Mouse (Mus musculus) heart, postnatal 10 days (tissue): ENCODE measurements around the gene Hmx1. TPM values are rescaled to one million over a fixed set of nuclear protein-coding genes. Genes with fewer than 3 reads are reported as not detected.
A peak's percentile ranks its signal among the peaks of the same experiment; 100 is the strongest.

ENCODE experiments used
- DNase-seq, 2 experiments: peaks; one replicate each; pipeline ENCODE4 v3.0.0; 2021
- intact Hi-C: fragments of 180-260 bp; cut with DNase I; formaldehyde crosslinking; loops from one replicate; pipeline ENCODE4 v1.15.1; 2025
- total RNA-seq, 2 experiments: library from RNA; stranded (reverse); gene quantifications; 2 replicates each; pipeline ENCODE4 v1.2.3; 2021

Hmx1 gene
- not detected for total RNA-seq

DNA sequence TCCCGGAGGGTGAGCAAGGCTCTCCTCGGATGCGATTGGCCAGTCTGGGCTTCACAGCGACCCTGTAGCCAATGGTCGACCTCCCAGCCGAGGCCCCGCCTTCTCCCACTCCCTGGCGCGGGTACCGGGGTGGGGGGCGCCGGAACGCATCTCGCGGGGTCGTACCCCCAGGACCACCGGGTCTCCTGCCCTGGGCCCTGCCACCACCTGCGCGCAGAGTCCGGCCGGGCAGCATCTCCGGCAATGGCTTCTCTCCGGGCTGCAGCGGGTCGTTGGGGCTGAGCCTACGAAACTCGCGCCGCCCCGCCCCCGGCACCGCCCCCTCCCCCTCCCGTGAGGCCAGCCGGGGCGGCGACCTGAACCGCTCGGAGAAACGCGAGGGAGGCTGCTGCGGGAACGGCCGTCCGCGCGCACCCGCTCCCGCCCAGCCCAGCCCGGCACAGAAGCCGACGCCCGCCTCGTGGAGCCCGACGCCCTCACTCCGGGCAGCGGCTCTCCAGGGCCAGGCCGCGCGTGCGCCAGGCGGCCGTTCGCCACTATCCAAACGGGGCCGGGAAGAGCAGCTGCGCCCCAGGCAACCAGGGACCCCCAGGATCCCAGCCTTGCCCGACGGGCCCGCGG, at the start of gene Hmx1:
Gene Hmx1, plus strand, starts transcription at position 618 of the 621 bp plus-strand sequence.
- intact Hi-C loops, result no loop called here
- DNase-seq, result peak in 1 of 2 experiments; percentile 23

DNA sequence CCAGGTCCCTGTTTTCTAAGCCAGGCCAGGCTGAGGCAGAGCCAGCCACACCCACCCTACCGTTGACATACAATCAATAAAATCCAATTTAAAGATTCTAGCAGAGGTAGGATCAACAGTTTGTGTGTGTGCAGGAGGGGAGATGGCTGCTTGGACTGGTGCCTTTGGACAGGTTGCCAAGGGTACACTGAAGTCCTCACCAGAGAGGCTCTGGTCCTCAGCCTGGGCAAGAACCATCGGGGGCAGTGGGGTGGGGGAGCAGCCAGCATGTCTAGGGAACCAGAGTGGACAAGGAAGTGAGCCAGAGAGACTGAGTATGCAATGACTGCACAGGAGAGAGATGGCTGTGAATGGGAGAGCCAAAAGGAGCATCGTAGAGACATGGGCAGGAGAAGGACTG, 43.8 kb upstream of the Hmx1 start:
- no peak for DNase-seq
- intact Hi-C loops, result loop anchor here (5.0 kb wide), 1 partner anchor 293 kb away; no protein-coding TSS in a partner anchor

DNA sequence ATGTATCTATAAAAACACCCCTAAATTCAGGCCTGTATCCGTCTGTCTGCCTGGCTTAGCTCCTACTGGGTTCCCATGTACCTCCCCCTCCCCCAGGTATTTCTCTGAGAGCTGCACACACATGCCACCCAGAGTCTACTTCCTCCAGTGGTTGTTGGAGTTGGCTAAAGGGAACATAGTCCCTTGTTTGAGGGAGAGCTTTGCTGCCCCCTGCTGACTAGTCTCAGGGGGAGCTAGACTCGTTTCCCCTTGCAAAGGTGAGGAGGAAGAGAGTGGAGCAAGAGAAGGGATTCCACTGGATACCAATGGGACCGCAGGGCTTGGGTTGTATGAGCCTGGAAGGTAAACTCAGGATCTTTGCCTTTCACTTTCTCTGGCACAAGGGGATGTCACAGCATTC, 40.1 kb upstream of the Hmx1 start:
- intact Hi-C loops, result loop anchor here (1.0 to 5.0 kb wide), 4 partner anchors 68 to 296 kb away; no protein-coding TSS in a partner anchor
- DNase-seq, result peak; percentile 66 to 76

DNA sequence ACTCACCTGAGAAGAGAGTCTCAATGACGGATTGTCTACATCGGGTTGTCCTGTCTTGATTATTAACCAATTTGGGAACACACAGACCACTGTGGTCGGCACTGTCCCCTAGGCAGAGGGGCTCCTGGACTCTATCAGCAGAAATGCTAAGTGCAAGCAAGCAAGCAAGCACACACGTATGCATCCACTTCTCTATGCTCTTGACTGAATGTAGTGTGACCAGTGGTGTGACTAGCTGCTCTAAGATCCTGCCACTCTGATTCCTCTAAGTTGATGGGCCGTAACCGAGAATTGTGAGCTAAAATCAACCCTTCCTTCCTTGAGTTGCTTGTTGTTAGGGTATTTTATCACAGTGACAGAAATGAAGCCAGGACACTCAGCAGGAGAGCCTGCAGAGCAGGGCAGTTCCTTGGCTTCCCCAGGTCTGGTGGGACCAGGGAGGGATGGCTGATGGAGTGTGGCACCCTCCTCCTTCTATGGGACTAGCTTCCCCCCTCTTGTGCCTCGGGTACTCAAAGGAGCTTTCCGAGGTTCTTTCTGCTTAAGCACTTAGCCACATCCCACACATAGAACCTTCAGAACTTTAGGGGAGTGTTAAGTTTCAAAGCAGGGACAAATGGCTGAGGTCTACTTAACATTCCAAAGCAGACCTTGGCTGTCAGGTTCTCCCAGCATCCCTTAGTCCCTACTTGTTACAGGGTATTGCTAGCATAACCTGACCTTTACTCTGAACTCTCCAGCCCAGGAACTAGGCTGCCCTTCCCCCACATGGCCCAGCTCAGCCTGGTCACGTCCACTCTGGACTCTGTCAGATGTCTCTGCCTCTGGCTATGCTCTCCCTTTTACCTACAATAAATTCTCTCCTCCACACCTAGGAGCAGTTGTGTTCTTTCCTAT, 31.1 kb upstream of the Hmx1 start:
- DNase-seq, result no peak
- intact Hi-C loops, result no loop called here

DNA sequence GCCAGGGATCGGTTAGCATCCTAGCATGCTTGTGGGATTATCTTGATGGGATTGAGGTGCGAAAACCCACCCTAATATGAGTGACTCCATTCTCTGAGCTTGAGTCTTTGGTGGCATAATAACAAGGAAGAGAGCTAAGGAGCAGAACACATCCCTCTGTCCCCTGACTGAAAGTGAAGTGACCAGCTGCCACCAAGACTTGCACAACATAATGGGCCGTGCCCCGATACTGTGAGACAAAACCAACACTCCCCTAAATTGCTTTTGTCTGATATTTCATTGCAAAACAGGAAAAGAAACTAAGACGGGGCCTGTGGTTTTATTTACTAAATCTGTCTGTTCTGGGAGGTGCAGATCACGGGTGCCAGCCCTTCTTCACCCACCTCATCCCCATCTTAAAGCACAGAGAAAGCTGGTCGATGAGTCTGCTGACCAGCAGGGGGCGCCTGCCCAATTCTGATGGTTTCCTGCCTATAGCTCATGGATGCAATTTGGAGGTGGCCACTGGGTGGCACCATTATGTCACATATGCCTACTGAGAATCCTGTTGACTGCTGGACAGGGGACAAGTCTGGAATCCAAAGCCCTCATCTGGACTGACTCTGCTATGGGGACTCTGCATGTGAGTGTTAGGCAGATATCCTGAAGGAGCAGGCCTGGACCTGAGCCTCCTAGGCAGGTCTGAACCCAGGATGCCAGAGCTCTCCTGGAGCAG, 27.2 kb upstream of the Hmx1 start:
- DNase-seq, result peak; percentile 94 to 97
- intact Hi-C loops, result loop anchor here (1.0 kb wide), 1 partner anchor 149 kb away; no protein-coding TSS in a partner anchor

DNA sequence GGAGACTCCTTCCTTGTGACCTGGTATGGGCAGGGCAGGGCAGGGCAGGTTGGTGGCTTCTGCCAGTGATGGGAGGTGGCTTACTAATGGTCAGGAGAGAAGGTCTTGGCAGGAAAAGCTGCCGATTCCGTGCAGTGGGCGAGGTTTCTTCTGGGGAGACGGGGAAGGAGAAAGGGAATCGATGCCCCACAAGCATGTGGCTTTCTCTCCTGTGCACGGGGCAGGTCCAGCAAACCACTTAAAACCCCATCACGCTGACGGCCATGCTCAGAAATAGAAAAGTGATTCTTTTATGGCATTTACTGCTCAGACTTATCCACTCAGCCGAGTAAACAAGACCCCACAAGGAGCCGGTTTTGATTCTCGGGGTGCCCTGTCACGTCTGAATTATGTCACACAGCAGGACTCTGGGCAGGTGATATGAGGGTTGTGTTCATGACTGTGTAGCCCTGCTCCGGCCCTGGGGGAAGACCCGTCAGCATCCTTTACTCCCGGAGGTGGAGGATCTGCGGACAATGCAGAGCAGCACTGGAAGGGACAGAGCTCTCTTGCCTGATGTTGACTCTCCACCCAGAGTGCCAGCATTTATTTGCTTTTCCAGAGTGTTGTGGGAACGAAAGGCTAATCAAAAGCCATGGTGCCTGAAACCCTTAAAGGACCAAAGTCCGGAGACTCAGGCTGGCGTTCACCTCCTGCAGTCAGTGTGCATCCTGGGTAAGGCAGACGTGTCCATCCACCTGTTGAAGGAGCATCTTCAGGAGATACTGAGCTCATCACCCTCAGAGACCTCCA, 22.5 kb upstream of the Hmx1 start:
- intact Hi-C loops, result no loop called here

DNA sequence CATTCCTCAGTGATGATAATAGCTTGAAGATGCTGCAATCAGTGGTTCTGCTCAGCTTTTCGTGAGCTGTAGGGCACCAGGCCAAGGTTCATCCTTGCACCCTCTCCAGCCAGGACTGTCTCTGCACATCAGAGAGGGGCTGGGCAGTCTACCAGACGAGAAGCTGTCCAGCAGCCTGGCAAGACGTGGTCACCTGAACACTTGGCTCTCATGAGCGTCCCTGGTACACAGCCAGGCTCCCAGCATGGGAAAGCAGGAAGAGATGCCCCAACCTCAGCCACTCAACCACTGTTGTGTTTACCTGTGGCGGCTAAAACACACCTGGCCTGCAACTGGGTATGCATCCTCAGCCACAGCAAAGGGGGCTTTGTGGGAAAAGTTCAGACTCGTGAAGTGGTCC, 20.0 kb upstream of the Hmx1 start:
- DNase-seq, result no peak
- intact Hi-C loops, result no loop called here

More for the DNA sequence above, 22.5 kb upstream of the Hmx1 start:
- DNase-seq, result no peak

DNA sequence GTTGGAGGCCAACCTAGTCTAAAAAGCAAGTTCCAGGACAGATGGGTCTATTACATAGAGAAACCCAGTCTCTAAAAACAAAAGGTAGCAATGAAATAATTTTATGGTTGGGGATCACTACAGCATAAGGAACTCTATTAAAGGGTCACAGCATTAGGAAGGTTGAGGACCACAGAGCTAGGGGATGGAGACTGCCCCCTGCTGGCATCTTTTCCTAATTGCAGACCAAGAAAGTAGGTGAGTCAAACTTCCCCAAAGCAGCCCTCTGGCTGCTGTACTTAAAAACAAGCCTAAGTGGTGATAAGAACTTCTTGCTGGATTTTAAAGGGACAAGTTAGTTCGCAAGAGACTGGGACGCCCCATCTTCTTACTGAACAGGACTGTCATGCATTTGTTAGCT, 9.8 kb upstream of the Hmx1 start:
- DNase-seq, result no peak
- intact Hi-C loops, result no loop called here

DNA sequence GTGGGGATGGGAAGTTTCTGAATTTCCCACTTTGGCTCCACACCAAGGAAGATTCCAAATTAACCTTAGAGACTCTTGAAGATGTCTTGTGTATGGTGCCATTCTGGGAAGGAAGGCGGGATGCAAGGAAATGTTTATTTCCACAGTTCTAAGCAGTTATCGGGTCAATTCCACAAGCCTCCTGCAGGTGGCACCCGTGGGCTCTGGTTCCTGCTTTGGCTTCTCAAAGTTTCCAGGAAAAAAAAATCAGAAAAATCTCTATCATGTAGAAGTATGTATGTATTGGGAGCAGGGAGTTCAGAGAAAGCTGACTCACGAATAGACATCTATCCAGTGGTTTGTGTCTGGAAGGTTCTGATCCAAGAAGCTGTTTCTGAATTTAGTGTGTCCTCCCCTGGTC, 9.1 kb upstream of the Hmx1 start:
- DNase-seq, result peak; percentile 24 to 50
- intact Hi-C loops, result loop anchor here (1.0 kb wide), 1 partner anchor 130 kb away; no protein-coding TSS in a partner anchor

DNA sequence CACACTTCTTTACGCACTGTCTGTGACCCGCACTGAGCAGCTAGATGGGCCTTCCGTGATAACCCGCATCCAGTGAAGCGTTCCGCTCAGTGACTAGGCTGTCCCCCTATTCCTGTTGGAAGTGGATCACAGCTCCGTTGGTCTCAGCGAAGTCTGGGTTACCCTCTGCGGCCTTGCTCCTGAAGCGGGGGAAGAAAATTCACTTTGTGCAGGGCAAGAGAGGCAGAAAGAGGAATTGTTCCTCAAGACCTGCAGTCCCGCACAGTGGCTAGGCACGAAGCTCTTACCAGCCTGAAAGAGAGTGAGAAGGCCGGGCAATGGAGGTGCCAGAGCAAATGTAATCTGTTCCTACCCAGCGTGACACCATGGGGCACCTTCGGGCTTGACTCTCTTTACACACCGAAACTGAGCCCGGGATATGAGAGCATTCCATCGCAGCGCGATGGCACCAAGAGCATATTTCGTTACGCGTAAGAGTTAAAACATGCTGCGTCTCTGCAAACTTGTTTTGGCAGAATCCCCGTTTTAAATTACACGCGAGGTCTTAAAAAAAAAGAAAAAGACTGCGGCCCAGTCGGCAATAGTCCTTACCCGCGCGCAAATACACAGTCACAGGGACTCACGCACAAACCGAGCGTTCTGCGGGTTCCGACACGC, 946 bp upstream of the Hmx1 start:
- no peak for DNase-seq
- intact Hi-C loops, result no loop called here

DNA sequence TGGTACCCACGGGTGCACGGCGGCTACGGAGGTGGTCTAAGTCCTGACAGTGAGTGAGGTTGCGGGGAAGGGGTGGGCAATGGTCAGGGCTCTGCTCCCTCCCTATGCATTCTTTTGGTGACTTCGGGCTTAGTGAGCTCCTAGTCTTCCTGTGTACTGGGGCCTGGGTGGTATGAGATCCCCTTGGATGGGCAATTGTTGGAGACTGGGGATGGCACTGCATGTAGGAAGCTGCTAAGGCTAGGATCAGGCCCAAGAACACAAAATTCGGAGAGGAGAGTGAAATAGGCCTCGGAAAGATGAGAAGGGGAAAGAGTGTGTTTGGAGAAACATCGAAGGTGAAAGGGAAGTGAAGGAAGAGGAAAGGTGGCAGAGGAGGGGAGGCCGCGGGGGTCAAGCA, 533 bp downstream of the Hmx1 start:
- DNase-seq, result no peak
- intact Hi-C loops, result no loop called here

DNA sequence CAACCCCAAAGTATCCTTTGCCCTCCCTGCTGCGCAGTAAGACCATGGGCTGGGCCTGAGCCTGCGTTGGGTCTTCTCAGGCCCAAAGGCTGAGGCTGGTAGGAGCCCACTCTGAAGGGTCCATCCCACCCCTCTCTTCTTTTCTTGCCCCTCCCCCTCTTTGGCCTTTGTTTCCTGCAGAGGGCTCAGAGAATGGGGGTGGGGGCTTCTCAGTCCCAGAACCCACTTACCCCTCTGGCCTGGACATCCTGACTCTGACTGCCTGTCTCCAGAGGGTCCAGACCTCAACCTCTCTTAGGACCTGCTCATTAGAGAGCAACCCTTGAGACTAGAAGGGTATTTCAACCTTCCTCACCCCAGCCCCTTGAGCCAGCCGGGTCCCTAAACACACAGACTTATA, 1.0 kb downstream of the Hmx1 start:
- DNase-seq, result no peak

DNA sequence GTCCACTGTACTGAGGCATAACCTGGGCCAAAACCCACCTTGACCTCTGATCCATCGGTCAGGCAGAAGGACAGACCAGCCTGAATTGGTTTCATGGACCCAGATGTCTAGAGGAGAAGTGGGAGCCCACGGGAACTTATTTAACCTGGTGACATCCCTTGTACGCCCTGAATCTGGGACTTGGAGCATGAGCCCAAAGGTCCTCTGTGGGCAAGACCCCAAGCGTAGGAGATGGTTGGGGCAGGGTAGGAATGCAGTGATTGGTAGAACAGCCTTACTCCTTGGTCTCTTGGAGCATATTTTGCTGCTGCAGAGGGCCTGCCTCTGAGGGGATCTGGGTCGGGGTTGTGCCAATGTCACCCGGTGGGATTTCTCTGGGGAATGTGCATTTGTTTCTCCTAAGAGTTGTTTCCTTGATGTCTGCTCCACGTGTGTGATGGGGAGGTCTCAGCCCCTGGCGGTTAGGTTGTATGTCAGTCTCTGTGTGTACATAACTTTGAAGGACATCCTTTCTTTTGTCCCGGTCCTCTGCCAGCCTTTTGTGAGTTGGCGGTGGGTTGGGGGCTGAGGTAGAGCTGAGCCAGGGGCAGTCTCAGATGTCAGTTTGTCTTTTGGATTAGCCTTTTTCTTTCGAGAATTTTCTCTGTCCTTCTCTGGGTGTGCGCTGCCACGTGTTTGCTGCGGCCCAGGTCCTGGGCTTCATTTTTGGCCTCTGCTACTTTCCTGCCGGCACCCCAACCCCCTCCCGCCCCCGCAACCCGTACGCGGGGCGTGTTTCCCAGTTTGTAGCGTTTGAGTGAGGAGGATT, 2.1 kb downstream of the Hmx1 start:
- intact Hi-C loops, result no loop called here
- no peak for DNase-seq

More for the DNA sequence above, 1.0 kb downstream of the Hmx1 start:
- intact Hi-C loops, result no loop called here

DNA sequence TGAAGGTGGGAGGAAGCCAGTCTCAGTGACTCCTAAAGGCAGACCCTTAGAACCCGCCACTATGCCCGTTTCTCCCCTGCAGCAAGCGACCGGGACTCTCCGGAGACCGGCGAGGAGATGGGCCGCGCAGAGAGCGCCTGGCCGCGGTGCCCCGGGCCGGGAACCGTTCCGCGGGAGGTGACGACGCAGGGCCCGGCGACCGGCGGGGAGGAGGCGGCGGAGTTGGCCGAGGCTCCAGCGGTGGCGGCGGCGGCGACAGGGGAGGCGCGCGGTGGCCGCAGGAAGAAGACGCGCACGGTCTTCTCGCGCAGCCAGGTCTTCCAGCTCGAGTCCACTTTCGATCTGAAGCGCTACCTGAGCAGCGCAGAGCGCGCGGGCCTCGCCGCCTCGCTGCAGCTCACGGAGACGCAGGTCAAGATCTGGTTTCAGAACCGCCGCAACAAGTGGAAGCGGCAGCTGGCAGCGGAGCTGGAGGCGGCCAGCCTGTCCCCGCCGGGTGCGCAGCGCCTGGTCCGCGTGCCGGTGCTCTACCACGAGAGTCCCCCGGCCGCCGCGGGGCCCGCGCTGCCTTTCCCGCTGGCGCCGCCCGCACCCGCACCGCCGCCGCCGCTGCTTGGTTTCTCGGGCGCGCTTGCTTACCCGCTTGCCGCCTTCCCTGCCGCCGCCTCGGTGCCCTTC, 2.9 kb downstream of the Hmx1 start:
- DNase-seq, result no peak
- intact Hi-C loops, result no loop called here

DNA sequence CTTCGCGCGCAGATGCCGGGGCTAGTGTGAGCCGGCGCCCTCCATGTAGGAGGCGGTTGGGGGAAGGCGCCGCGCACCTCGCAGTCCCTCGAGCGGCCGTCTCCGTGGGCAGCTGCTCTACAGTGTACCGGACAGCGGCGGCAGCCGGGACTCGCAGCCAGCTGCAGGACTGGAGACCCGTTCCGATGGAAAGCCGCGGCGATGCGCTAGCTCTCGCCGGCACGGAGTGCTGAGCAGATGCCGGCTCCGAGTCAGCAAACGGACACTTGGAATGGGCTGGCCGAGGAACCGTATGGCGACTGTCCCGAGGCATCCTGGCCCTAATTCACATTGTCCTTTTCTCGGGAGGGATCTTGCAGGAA, 3.4 kb downstream of the Hmx1 start:
- peak in 1 of 2 experiments; percentile 9 for DNase-seq
- intact Hi-C loops, result no loop called here

DNA sequence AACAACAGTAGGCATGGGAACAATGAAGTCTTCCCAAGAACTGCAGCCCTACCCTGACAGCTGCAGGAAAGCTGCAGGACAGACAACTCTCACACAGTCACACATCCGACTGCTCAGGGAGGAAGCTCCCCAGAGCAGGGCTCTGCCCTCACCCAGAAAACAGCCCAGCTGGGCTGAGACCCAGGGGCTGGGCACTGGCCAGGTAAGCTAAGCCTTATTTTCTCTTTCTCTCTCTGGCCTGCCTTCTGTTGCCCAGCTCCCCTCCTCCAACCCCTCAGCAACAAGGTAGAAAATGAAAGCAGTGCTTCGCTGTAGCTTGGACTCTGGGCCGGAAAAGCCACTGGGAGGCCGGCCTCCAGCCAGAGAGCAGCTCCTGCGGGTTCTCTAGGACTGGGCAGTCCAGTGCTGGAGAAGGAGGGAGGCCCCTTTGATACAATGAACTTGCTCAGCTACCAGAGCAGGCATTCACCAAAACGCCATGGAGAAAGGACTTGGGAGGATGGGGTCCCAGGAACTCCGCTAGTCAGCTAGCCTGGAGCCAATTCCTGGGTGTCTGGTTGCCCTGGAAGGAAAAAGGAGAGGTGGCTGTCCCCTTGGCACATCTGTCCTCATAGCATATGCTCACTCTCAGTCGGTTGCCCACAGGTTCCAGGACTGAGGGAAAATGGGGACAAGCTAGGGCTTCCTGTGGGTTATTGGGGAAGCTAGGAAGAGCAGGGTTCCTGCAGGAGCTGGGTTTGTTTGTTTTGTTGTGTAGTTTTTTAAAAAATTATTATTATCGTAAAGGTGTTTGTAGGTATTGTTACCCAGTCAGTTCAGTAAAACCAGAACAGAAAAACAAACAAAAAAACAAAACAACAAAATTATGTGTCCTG, 6.9 kb downstream of the Hmx1 start:
- intact Hi-C loops, result no loop called here
- DNase-seq, result no peak

DNA sequence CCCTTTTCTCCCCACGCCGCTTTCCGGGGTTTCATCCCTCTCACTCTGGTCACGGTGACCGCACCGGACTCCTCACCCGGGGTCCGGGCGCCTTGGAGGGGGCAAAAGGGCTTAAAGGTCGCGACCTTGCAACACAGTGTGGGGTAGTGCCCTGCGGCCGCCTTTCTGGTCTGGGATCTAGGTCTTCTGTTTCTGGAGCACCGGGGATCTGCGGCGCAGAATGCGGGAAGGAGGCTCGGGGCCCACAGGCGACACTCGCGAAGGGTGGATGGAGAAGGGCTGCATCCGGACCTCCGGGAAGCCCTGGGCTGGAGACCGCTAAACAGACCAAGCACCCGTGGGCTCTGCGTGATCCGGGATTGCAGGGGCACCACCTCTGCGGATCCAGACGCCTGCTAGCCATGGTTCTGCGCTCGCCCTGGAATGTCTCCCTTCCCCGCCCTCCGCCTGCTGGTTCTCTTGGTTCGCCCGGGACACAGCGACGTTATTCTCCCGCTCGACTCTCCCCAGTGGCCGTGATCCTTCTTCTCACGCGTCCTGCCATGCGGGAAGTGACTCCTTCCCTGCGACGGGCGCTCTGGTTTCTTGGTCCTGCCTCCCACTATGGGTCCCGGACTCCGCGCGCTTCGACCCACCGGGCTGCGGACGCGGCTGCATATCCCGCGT, 8.2 kb downstream of the Hmx1 start:
- DNase-seq, result no peak
- intact Hi-C loops, result no loop called here
